Mouse (Mus musculus) adrenal gland, postnatal 10 days (tissue): Measurements from ENCODE around the gene Dock10. TPM values are rescaled to one million over a fixed set of nuclear protein-coding genes. Genes with fewer than 3 reads are reported as not detected.

Source experiments
- DNase-seq: peaks from one replicate; pipeline ENCODE4 v3.0.0; 2021; ENCODE audit warnings: mixed read lengths
- total RNA-seq, 2 experiments: library from RNA; stranded (reverse); gene quantifications; 2 replicates each; pipeline ENCODE4 v1.2.3; 2021

Gene Dock10
- total RNA-seq, 2 experiments from 2014 or later = 19.2 to 23.7 TPM

- DNase-seq = no peak
Observed at GRCm38 (mm10) chr1:80461348-80461747, 297.0 kb downstream of the Dock10 start, which contains the start of gene Gm45261. Gene Gm45261 (minus strand): TSS chr1:80461448.

GRCm38 (mm10) chr1:80459923-80460322 lies 298.4 kb downstream of the Dock10 start:
- DNase-seq = no peak

GRCm38 (mm10) chr1:80459477-80459876 lies 298.9 kb downstream of the Dock10 start:
- DNase-seq = no peak

GRCm38 (mm10) chr1:80453971-80454370 lies 304.4 kb downstream of the Dock10 start:
- no peak for DNase-seq

GRCm38 (mm10) chr1:80451914-80452549 lies 306.3 kb downstream of the Dock10 start:
- no peak for DNase-seq
